Mouse (Mus musculus) heart, postnatal 10 days (tissue): Measurements from ENCODE around the gene Snrpb2. TPM values are rescaled to one million over a fixed set of nuclear protein-coding genes. Genes with fewer than 3 reads are reported as not detected.

Experiments
- DNase-seq, 2 experiments: peaks; one replicate each; pipeline ENCODE4 v3.0.0; 2021
- intact Hi-C: fragments of 180-260 bp; cut with DNase I; formaldehyde crosslinking; loops from one replicate; pipeline ENCODE4 v1.15.1; 2025
- total RNA-seq, 2 experiments: library from RNA; stranded (reverse); gene quantifications; 2 replicates each; pipeline ENCODE4 v1.2.3; 2021

The Snrpb2 gene
- total RNA-seq, result 10 to 100 TPM; 29.7 to 32.5 TPM

DNA sequence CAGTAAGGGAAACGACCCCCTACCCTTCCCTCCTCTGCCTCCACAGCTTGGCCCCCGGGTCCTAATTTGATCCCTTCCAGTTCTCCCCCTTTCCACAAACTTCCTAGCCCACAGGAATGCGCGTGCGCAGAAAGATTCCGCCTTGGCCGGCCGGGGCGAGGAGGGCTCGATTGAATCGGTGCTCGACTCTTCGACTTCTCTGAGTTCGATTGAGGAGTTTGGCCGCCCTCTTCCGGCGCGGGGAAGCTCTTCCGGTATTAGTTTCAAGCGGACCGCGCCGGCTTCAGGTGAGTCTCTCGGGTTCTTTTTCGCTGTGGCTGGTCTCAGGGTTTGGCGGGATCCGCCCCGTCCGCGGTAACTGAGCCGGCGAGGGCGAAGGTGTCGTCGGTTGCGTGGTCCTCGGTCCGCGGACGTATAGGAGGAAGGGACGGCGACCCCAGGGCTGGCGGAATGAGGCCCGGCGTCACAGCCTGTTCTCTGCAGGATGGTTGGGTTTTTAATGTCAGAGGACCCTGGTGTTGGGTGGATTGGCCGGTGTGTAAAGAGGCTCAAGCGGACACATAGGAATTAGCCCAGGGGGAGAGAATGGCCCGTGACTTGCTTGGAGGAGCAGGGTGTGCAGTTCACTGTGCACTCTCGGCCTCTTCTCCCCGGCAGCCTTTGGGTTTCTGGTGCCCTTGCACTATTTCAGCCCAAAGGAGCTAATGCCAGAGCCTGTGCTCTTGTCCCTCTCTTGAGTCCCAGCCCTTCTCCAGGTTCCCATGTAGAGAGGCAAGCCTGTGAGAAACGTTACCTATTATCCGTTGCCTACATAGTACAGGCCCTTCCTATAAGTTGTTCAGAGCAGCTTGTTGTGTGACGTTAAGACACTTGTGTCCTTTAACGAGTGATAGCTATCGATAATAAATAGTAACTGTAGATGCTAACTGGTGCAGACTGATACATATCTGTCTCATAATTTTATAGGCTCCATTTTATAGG is at the start of gene Snrpb2:
Gene Snrpb2 (plus strand): TSS at position 228 of the 981 bp plus-strand sequence.
- peak; percentile 91 to 96 for DNase-seq
- intact Hi-C loops, result loop anchor here (5.0 kb wide), 1 partner anchor 161 kb away; the partner anchor contains the start of gene Kif16b

DNA sequence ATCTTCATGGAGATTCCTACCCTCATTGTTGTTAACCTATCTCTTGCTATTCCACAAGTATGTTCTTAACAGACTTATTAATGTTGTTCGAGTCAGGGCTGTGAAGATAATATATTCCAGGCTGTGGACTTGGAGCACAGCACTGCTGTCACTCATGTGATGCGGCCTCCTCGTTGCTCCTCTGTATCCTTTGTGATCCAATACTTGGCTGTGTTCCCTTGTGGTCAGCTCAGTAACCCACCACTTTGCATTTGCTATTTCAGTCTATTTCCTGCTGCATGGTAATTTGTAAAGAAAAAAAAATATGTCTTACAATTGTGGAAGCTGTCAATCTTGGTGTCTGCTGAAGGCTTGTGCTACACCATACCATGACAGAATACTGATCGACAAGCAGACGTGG is 49.8 kb upstream of the Snrpb2 start:
- DNase-seq, result no peak
- intact Hi-C loops, result no loop called here

DNA sequence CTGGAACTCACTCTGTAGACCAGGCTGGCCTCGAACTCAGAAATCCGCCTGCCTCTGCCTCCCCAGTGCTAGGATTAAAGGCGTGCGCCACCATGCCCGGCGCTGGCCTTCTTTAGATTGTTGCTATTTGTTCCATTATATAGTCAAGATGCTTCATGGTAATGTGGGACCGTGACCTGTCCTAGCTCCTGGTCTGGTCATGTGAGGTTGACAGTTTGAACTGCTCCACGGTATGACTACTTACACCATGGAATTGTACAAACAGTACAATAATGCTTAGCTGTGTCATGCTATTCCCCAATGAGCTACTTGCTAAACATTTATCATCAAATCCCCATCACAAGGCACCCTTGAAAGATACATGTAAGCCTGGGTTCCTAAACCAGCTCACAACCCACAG is 44.8 kb upstream of the Snrpb2 start:
- DNase-seq, result no peak
- intact Hi-C loops, result no loop called here

DNA sequence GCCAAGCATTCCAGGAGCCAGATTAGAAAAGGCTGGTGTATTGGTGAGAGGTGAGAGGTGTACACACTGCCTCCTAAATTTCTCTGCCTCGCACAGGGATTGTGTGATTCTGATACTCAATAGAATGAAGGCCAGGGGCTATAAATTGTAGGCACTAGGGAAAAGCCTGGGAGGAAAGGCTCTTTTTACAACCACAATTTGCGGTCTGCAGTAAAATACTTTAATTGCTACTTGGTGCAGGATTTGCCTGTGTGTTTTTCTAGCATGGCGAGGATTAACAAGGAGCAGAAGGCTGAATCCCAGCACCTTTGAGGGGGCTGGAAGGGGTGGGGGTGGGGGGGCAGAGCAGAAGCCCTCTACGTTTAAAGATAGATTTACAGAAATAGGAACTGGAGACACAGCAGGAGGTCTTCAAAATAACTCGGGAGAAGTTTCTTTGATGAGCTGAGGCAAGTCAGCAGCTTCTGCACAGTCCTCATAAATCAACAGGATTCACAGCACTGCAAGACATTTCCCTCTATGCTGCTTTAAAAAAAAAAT is 44.2 kb upstream of the Snrpb2 start:
- DNase-seq, result no peak
- intact Hi-C loops, result no loop called here

DNA sequence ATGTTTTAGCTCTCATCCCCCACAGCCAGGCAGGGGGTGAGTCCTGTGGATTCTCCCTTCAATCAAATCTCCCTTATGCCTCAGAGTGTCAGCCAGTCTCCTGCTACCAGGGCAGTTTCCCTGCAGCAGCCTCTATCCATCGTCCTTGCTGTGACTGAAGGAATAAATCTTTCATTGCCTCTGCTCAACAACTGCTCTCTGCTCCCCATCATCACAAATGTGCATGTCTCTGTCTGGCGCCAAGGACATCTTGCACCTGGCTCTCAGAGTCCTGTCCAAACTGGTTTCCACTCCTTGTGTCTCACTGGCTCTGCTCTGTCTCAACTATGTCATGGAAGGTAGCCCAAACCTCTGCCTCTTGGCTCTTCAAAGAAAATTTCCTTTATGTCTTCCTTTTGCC is 43.1 kb upstream of the Snrpb2 start:
- no peak for DNase-seq
- intact Hi-C loops, result no loop called here

DNA sequence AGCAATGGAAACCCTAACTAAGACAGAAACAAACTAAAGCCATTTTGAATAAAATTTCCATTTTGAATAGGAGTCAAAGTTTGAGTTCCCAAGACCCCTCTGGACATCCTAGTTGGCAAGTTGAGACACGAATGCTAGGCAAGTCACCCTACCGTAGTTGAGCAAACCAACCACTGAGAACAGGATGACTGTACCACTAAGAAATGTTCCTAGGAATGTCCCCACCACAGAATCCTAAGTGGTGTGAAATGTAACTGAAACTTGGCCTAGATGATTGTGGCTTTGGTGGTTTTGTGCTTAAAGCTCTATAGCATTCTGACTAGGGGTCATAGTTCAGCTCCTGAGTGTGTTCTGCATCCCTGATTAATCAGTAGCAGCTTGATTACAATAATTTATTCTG is 39.5 kb upstream of the Snrpb2 start:
- intact Hi-C loops, result no loop called here
- no peak for DNase-seq

DNA sequence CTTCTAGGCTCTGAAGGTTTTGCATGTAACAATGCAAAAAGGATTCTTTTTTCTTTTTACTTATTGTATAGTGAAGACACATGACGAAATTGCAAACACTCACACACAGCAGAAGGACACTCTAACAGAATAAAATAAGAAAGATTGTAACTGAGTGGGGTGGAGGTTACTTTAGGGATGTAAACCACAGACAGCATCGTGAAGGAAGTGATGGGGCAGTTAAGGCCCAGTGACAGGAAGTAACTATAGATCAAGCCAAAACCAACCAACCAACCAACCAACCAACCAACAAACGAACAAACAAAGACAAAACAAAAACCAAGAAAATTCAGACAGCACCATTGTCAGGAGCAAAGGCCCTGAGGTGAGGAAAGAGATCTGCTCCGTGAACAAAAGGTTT is 38.6 kb upstream of the Snrpb2 start:
- intact Hi-C loops, result no loop called here
- DNase-seq, result no peak

DNA sequence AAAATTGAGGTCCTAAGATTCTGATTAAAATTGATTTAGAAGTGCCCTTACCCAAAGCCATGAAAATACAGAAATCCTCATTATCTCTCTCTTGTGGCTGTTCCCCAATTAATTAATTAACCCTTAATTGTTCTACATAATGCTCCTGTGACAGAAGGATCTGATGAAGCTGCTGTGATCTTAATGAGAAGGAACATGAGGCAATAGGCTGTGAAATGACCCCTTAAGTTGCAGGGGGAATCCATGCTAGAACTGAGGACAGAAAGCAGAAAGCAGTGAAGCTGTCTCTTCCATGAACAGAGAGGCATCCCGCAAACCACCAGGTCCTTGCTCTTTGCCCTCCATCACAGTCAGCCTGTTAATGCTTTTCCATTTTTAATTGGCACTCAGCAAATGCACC is 31.6 kb upstream of the Snrpb2 start:
- intact Hi-C loops, result no loop called here
- no peak for DNase-seq

DNA sequence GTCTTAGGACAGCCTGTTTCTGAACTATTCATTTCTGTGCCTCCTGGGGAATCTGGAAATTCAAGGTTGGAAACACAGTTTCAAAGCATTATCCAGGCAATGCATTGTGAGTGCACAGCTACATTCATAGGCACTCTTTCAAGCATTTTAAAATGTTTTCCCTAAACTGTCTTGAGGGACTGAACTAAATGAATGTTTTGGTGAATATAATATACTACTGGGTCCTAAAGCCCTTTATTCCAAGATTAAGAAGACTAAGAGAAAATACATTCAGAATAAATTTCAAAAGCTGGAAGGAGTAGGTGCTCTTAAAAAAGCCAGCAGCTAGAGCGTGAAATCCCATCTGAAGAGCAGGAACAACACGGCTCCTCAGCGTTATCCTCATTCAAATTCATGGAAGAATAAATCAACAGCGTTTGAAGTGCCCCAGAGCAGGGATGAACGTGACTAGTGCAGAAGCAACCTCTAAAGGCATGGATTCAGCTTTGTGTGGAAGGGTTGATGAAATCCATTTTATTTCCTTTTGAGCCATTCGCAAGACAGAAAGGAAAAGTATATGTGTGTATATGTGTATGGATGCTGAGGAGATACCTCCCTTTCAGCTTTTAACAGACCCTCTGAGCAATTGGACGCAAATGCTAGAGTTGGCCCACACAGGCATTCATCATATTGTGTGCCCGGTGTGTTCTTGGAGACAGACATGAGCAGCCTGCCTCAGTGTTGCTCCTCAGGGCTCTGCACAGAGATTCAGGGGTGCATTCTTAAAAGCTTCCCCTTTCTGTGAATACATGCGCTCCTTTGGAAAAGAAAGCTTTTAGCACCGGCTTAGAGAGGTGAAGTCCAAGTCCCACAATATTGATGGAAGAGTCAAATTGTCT is 30.2 kb upstream of the Snrpb2 start:
- no peak for DNase-seq
- intact Hi-C loops, result no loop called here

DNA sequence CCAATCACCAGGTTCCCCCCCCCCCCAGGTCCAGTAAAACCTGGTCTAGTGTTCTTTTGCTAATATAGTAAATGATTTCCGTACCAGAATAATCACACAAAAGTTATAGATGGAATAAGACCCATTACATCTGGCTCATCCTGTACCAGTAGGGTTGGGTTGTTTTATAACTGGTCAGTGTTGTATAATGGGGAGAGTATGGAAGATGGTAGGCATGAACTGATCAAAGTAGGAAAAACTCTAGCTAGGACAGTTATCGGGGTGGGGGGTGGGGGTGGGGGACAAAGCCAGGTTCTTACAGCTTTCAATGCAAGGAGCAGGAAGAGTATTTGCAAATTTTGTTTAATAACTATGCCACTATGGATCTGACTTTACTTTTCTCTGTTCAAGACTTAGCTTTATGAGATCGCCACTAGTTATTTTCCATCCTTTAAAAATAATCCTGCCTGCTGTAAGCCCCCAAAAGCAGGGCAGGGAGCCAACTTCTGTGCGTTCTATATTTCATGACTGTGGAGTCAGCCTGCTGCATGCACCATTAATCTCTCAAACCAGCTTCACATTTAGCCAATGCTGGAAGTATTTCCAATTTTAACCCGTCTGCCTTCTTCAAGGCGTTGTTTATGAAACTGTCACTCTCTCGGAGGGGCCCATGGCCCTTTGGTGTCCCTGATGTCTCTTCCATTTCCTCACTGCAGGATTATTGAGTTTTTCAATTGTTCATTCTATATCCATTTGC is 28.3 kb upstream of the Snrpb2 start:
- no peak for DNase-seq
- intact Hi-C loops, result no loop called here

DNA sequence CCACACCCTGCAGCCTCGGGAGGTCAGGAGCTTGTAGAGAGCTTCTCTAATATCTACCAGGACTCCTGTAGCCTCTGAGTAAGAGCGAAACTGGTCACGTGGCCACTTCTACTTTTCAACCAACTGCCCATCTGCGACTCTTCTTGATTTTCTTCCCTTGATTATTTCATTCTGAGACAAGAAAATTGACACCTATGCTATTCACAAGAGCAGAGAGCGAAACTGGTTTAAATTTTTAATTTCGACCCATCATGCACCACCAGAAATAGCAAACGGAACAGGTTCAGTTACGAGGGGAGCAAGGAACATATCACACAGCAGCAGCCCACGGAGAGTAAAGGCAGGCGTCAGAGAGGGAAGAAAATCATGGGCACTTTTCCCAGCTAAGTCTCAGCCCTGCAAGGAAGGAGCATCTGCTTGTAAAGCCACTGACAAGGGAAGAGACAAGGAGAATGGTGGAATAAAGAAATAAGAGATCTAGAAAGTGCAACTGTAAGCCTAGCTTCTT is 27.7 kb upstream of the Snrpb2 start:
- peak; percentile 3 to 14 for DNase-seq
- intact Hi-C loops, result no loop called here

DNA sequence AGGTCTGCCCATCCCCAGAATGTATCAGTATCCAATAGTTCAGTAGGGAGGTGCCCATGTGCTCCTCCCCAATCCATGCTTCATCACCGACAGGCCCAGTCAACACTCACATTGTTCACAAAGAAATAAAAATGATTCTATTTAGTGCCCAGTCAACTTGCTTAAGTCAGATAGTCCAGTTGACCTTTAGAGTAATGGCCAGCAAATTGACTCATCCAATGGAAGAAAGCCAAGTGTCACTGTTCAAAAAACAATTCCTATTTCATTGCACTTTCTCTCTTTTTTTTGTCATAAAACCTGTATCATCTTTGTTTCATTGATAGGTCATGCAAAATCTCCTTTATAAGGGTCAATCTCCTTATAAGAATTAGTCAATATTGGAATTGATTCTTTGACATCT is 21.2 kb upstream of the Snrpb2 start:
- DNase-seq, result no peak
- intact Hi-C loops, result no loop called here

DNA sequence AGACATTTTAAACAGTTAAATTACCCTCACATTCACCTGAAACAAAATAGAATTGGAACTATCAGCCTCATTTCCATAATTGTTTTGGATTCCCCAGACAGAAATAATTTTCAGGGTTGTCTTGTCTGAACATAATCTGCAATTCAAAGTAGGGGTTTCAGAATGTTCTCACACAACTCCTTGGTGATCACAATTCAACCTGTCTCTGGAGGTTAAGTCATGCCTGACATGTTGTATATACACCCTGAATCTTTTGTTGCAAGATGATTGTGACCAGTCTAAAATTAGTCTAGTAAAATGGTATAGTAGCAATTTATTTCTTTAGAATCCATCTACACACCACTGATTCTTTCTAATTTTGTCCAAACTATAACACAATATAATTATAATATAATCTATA is 7.6 kb upstream of the Snrpb2 start:
- intact Hi-C loops, result no loop called here
- no peak for DNase-seq

DNA sequence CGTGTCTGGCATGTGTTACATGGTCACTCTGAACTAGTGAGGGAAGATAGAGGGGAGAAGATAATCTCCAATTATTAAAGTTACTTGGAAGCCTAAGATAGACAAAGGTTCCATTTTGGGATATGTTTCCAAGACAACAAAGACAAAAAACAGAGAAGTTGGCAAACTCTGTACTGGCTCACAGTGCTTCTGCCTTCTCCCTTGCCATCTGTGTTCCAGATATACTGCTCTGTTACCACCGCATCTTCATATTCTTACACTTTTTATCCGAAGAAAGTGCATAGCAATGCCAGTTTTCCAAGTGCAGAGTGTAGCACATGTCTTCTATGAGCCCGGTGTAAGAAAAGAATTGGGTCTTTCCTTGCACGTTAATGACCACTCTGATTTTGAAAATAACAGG is 6.1 kb upstream of the Snrpb2 start:
- no peak for DNase-seq
- intact Hi-C loops, result no loop called here

DNA sequence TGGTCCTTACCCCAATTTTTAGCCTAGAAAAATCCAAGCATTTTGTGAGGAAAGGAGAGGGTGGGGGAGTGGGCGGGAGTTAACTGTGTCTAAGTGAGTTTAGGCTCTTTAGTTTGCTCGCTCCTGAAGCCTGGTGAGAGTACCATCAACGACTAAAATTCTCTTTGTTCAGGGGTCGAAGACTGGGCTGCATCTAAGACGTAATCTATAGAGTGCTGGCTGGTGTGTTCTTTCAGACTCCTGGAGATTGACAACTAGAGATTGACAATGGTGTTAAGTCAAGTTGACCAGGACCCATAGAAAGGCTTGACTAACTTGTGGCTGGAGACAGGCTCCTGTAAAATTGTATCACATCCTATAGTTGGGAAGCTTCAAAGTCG is 417 bp upstream of the Snrpb2 start:
- DNase-seq, result no peak
- intact Hi-C loops, result loop anchor here (5.0 kb wide), 1 partner anchor 160 kb away; the partner anchor contains the start of gene Kif16b

DNA sequence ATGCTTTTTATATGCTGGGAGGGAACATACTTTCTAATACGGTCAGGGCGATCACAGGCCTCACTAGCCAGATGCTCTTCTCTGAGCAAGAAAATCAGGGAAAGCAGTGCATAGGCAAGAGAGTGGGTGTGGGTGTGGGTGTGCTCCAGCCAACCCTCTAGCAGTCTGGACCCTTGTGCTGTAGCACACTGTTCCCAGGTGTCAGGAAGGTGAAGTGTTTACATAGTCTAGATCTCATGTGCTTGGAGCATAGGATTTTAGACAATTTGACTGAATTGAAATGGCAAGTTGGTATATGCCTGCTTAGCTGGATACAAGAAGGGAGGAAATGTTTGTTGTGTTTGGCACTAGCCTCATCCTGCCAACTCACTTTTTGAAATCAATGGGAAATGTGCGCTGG is 3.1 kb downstream of the Snrpb2 start:
- intact Hi-C loops, result no loop called here
- no peak for DNase-seq

DNA sequence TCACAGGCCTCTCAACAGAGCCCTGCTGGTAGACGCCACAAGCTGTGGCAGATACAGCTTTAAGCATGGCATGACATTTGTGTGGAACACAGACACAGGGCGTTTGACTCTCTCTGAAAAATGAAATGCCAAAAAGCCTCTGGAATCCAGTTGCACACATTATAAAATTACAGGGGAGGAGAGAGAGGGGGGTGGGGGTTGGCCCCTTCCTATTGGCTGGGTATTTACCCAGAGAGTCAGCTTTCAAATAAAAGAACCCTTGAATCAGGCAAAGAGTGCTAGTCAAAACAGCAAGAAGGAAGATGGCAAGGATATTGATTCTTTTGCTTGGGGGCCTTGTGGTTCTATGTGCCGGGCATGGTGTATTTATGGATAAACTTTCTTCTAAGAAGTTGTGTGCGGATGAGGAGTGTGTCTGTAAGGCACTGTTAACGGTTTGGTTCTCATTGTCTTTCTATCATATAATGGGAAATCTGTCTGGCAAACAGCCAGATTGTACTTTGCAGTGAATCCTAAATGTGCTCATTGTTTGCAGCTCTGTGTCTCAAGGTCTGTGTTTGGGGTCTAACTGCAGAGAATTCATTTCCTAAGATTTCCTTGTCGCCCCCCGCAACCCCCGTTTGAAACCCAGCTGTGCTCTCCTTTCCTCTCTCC is 15.5 kb downstream of the Snrpb2 start, which contains the start of gene Otor:
Gene Otor (plus strand): TSS at position 276 of the 654 bp plus-strand sequence.
- intact Hi-C loops, result no loop called here
- no peak for DNase-seq

DNA sequence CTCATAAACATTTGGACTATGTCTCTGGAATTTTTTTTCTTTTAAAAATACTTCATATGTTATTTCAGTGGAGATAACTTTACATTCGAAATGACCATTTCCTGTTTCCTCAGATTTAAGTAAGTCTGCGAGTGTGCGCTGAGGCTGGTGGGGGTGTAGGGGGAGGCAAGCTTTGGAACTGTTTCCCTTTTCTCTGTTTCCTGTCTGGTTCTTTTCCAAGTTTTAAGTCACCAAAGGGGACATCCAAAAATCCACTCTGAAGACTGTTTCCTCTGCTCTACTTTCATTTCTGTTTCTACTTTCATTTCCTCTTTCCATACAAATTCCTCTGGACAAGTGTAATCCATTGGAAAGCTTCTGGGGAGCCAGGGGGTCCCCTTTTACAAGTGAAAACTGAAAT is 18.9 kb downstream of the Snrpb2 start:
- intact Hi-C loops, result no loop called here
- peak; percentile 15 to 28 for DNase-seq

DNA sequence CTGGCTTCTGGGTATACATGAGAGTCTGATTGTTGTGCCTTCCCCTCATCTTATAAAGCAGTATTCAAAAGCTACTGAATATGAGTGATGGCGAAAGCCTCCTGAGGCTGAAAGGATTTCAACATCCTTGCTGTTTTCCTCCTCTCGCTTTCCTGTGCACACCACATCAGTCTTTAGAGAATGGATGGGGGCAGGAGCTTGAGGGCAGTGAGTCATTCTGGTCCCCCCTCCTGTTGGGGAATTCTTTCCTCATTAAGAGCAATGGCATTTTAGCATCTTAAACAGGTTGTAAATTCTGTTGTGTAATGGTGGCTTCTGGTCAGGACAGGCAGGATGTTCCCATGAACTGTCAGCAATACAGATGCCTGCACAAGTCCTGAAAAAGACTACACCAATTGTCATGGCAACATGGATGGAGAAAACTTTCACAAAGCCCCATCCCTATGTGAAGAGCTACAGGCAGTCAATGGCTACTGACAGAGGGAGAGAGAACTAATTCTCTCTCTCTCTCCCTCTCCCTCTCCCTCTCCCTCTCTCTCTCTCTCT is 22.1 kb downstream of the Snrpb2 start:
- no peak for DNase-seq
- intact Hi-C loops, result no loop called here
